12 mouse cellular contexts compared by ENCODE assay signal in the genomic region with DNA sequence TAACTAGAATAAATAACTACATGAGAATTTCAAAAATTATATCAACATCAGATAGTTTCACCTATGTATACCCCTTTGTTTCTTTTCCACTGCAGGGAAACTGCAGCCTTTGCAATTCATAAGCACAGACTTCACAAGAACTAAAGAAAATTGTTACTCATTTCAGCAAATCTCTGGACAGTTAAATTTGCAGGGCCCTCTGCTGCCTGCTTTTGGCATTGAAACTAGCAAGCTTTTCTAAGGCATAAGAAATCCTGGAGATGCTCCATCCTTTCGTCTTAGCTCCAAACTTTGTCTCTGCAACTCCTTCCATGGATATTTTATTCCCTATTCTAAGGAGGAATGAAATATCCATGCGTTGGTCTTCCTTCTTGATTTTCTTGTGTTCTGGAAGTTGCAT.
DNase-seq lines count a peak whose midpoint lies in the region; ATAC-seq and TF ChIP-seq lines count a peak whose summit lies in the region.
"Had no signal": no experiment of that assay in that cellular context is flagged by ENCODE, and none has a peak within 500 bp of the region (broad histone marks: within the 10 kb centered on the region; RNA-seq: fewer than 3 reads in every experiment).

No protein-coding gene starts in this region.

- ATAC-seq in intestine, postnatal 0 days: no peak
- ATAC-seq in intestine, embryonic 16.5 days: no peak
- ATAC-seq in neural tube, embryonic 11.5 days (ENCODE audit: insufficient read depth, low FRiP score, low TSS enrichment): no peak
- ATAC-seq: intestine, embryonic 15.5 days had no signal

- peak; percentile 3 for DNase-seq in adrenal gland, postnatal 10 days
- no peak for DNase-seq in adrenal gland, adult 18-20 months (ENCODE audit: low spot score in 2 of 2)
- peak; percentile 13 for DNase-seq in neural tube, embryonic 11.5 days (ENCODE audit: low spot score)
- DNase-seq in neural tube, embryonic 10.5 days (ENCODE audit: extremely low spot score, low spot score): no peak
- DNase-seq in right cerebral cortex, postnatal 14 days: peak; percentile 23
- no peak for DNase-seq in gastrocnemius, postnatal 25 days
- DNase-seq: cerebellum, adult 9-11 months; gastrocnemius, adult 2 months had no signal

- H3K27me3 ChIP-seq in intestine, postnatal 0 days (replicated peaks; ENCODE audit: control insufficient read depth, insufficient read depth, low read length): no peaks in the 10 kb centered on the region
- H3K27me3 ChIP-seq in intestine, embryonic 16.5 days (replicated peaks; ENCODE audit: control insufficient read depth, insufficient read depth, low read length): no peaks in the 10 kb centered on the region
- H3K27me3 ChIP-seq in neural tube, embryonic 11.5 days (ENCODE audit: control insufficient read depth, insufficient read depth, low read length): no peaks in the 10 kb centered on the region
- H3K27me3 ChIP-seq: intestine, embryonic 15.5 days had no signal

- WGBS in intestine, postnatal 0 days: 55% methylated on average over 2 of the region's 2 CpGs
- 70% methylated on average over 2 of the region's 2 CpGs for WGBS in intestine, embryonic 16.5 days
- WGBS in neural tube, embryonic 11.5 days: 69% methylated on average over 2 of the region's 2 CpGs

- no peaks in the 10 kb centered on the region for H3K4me1 ChIP-seq in intestine, postnatal 0 days (replicated peaks; ENCODE audit: control insufficient read depth, insufficient read depth, low read length)
- H3K4me1 ChIP-seq in intestine, embryonic 16.5 days (ENCODE audit: control insufficient read depth, insufficient read depth, low read length): no peaks in the 10 kb centered on the region
- no peaks in the 10 kb centered on the region for H3K4me1 ChIP-seq in neural tube, embryonic 11.5 days (ENCODE audit: control insufficient read depth, insufficient read depth, low read length)
- H3K4me1 ChIP-seq: intestine, embryonic 15.5 days had no signal

- no peak overlapping the region for H3K9ac ChIP-seq in intestine, postnatal 0 days (ENCODE audit: low read depth, low read length)
- H3K9ac ChIP-seq in intestine, embryonic 16.5 days (ENCODE audit: low read depth, low read length): no peak overlapping the region
- H3K9ac ChIP-seq in neural tube, embryonic 11.5 days (ENCODE audit: low read length): no peak overlapping the region
- H3K9ac ChIP-seq: intestine, embryonic 15.5 days; liver, embryonic 14.5 days had no signal

- H3K4me2 ChIP-seq in intestine, postnatal 0 days (replicated peaks; ENCODE audit: low read depth): no peak overlapping the region
- no peak overlapping the region for H3K4me2 ChIP-seq in intestine, embryonic 16.5 days (ENCODE audit: low read depth, low read length)
- H3K4me2 ChIP-seq in neural tube, embryonic 11.5 days (ENCODE audit: low read depth): no peak overlapping the region
- H3K4me2 ChIP-seq: intestine, embryonic 15.5 days had no signal

- no peaks in the 10 kb centered on the region for H3K36me3 ChIP-seq in intestine, postnatal 0 days (ENCODE audit: control insufficient read depth, insufficient read depth)
- no peaks in the 10 kb centered on the region for H3K36me3 ChIP-seq in intestine, embryonic 16.5 days (ENCODE audit: control insufficient read depth, insufficient read depth, low read length)
- H3K36me3 ChIP-seq in neural tube, embryonic 11.5 days (ENCODE audit: control insufficient read depth, insufficient read depth, low read length): no peaks in the 10 kb centered on the region
- H3K36me3 ChIP-seq: intestine, embryonic 15.5 days had no signal

- H3K9me3 ChIP-seq in intestine, postnatal 0 days (ENCODE audit: control insufficient read depth): no peaks in the 10 kb centered on the region
- no peaks in the 10 kb centered on the region for H3K9me3 ChIP-seq in intestine, embryonic 16.5 days (ENCODE audit: control insufficient read depth, low read length)
- H3K9me3 ChIP-seq in neural tube, embryonic 11.5 days (ENCODE audit: control insufficient read depth, low read length): no peaks in the 10 kb centered on the region
- H3K9me3 ChIP-seq: intestine, embryonic 15.5 days had no signal

- no peak overlapping the region for H3K4me3 ChIP-seq in intestine, postnatal 0 days (ENCODE audit: low read depth, low read length)
- no peak overlapping the region for H3K4me3 ChIP-seq in intestine, embryonic 16.5 days (ENCODE audit: low read length)
- no peak overlapping the region for H3K4me3 ChIP-seq in neural tube, embryonic 11.5 days (ENCODE audit: low read depth, low read length)
- H3K4me3 ChIP-seq: gastrocnemius, adult 2 months; intestine, embryonic 15.5 days had no signal

- peak; percentile 39 for TF ChIP-seq CTCF in intestine, postnatal 0 days (IDR thresholded peaks at IDR 0.05; ENCODE audit: low read depth)

- no peak overlapping the region for H3K27ac ChIP-seq in intestine, postnatal 0 days (ENCODE audit: low read depth, low read length)
- H3K27ac ChIP-seq in intestine, embryonic 16.5 days (ENCODE audit: low read length): no peak overlapping the region
- H3K27ac ChIP-seq in neural tube, embryonic 11.5 days (ENCODE audit: low read depth, low read length): no peak overlapping the region
- H3K27ac ChIP-seq: gastrocnemius, adult 2 months; intestine, embryonic 15.5 days; liver, embryonic 14.5 days had no signal

Comparison
In these comparisons a context has a peak if more than half of its experiments do, and no peak if none do; other contexts are left out.
1. DNase-seq: peak in adrenal gland, postnatal 10 days (single experiment), neural tube, embryonic 11.5 days (single experiment) and right cerebral cortex, postnatal 14 days (single experiment); none in adrenal gland, adult 18-20 months (0 of 2), neural tube, embryonic 10.5 days (single experiment) and gastrocnemius, postnatal 25 days (single experiment).